Mouse (Mus musculus): ENCODE data around the gene Ehd4.

- TF ChIP-seq GATA1 (IDR thresholded peaks at IDR 0.05; ENCODE audit: borderline replicate concordance, low read length) (no peak), FLI1 (IDR thresholded peaks at IDR 0.05; ENCODE audit: low read length) (no peak)
These were observed 52.0 kb downstream of the Ehd4 start for GRCm38 (mm10) chr2:120102450-120102849.

Data from megakaryocyte, embryonic 14.5 days (primary cell).